Mouse (Mus musculus) heart, adult 2 months (tissue): ENCODE measurements at regions not wholly inside any gene's neighbourhood (a gene's known extent, or its start where the extent isn't known, plus 50 kb on each side); places are given as distances from the start of the nearest gene placed in this dataset.

Source experiments
- CTCF ChIP-seq: fragments of 200-600 bp; IDR thresholded peaks from 2 replicates; pipeline ENCODE4 v1.8.1; 2022; ENCODE audit warnings: antibody characterized with exemption, mild to moderate bottlenecking, moderate library complexity
- POLR2A ChIP-seq: fragments of 200-500 bp; IDR thresholded peaks from 2 replicates; pipeline ENCODE4 v1.6.1; 2011; ENCODE audit warnings: mild to moderate bottlenecking, low read depth, low read length, control low read depth; ENCODE audit not compliant: insufficient read depth

DNA sequence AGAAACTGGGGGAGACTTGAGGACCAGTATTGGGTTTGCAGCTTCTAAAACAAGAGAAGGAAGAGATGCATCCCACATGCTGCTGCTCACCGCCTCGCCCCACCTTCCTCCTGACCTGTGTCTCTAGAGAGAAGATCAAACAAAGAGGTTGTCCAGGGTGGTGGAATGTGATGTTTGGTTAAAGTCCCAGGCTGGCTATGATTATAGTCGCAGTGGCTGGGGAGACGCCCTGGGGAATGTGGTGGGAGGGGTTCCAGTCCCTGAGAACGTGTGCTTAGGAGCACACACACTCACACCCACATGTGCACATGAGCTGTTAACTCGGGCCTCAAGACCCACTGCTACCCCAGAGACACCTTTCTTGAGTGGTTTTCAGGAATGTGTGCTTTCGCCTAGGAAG, 74.0 kb downstream of the Skor1 start:
- TF ChIP-seq POLR2A (no peak), CTCF (no peak)
